ENCODE assay signal across 8 mouse cellular contexts in the genomic region with DNA sequence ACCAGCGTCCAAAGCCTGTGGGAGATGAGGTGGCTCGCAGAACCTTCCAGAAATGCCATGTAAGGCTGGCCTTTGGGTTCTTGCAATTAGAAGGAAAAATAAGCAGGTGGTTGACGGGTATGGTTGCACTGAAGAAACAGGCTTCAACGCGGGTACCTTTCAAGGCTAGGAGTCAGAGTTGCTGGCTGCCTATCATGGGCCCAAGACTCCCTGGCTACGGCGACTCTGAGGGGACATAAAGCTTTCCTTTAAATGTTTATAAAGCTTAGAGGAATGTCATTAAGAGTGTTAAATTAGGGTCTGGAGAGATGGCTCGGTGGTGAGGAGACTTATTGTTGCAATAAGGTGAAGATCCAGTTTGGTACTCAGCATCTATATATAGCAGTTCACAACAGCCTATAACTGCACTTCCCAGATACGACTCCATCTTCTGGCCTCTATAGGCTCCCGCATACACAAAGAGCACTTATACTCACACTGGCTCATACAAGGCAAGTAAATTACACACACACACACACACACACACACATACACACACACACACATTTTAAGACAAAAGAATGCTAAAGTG. TPM values are rescaled to one million over a fixed set of nuclear protein-coding genes. Genes with fewer than 3 reads are reported as not detected.
DNase-seq lines count a peak whose midpoint lies in the region; ATAC-seq and TF ChIP-seq lines count a peak whose summit lies in the region.

No protein-coding gene starts in this region.

- no peak for TF ChIP-seq CTCF in E14TG2a.4 (conservative IDR thresholded peaks at IDR 0.05; ENCODE audit: low read length)
- no peak for TF ChIP-seq CTCF in embryonic fibroblast, embryonic 13.5 days (IDR thresholded peaks at IDR 0.05; ENCODE audit: borderline replicate concordance, insufficient read depth, low read length)

- TF ChIP-seq POLR2A in embryonic fibroblast, embryonic 13.5 days (IDR thresholded peaks at IDR 0.05; ENCODE audit: low read depth, low read length): no peak

- WGBS in heart, embryonic 15.5 days: 41% methylated on average over 10 of the region's 10 CpGs
- WGBS in liver, embryonic 11.5 days: 38% methylated on average over 10 of the region's 10 CpGs
- WGBS in stomach, embryonic 15.5 days: 31% methylated on average over 10 of the region's 10 CpGs

- H3K4me1 ChIP-seq in heart, embryonic 15.5 days (replicated peaks): no peaks in the 10 kb centered on the region; the same call in 1 of the 2 replicates
- H3K4me1 ChIP-seq in E14TG2a.4 (replicated peaks; ENCODE audit: low read depth, low read length): peaks cover 6% of the 10 kb centered on the region
- no peaks in the 10 kb centered on the region for H3K4me1 ChIP-seq in embryonic fibroblast, embryonic 13.5 days (ENCODE audit: control insufficient read depth, insufficient read depth, low read length)
- H3K4me1 ChIP-seq in liver, embryonic 11.5 days (replicated peaks; ENCODE audit: control insufficient read depth, insufficient read depth, low read length): no peaks in the 10 kb centered on the region
- 0 out of 2 replicates have a peak, but pooled peaks cover 3% of the 10 kb centered on the region for H3K4me1 ChIP-seq in stomach, embryonic 15.5 days

- no peaks in the 10 kb centered on the region for H3K36me3 ChIP-seq in heart, embryonic 15.5 days
- no peaks in the 10 kb centered on the region for H3K36me3 ChIP-seq in E14TG2a.4 (ENCODE audit: insufficient read depth, low read length)
- no peaks in the 10 kb centered on the region for H3K36me3 ChIP-seq in liver, embryonic 11.5 days (ENCODE audit: control insufficient read depth, insufficient read depth, low read length)
- H3K36me3 ChIP-seq in stomach, embryonic 15.5 days: no peaks in the 10 kb centered on the region

- H3K27ac ChIP-seq in heart, embryonic 15.5 days: no peak overlapping the region
- peak overlapping the region; percentile 28; the same call in 1 of the 2 replicates for H3K27ac ChIP-seq in embryonic fibroblast, embryonic 13.5 days (ENCODE audit: insufficient read depth, low read length)
- no peak overlapping the region for H3K27ac ChIP-seq in liver, embryonic 11.5 days (ENCODE audit: low read depth, low read length)
- no peak overlapping the region for H3K27ac ChIP-seq in stomach, embryonic 15.5 days

- no peak for ATAC-seq in heart, embryonic 15.5 days (replicated peaks; ENCODE audit: insufficient number of reproducible peaks, insufficient read depth, low FRiP score, low read depth)
- 0 out of 2 replicates have a peak, but pooled peaks have one; percentile 10 for ATAC-seq in liver, embryonic 11.5 days (replicated peaks; ENCODE audit: low FRiP score)
- ATAC-seq in stomach, embryonic 15.5 days (ENCODE audit: insufficient read depth, low FRiP score, low read depth): no peak

- peaks cover 15% of the 10 kb centered on the region for H3K27me3 ChIP-seq in heart, embryonic 15.5 days
- no peaks in the 10 kb centered on the region for H3K27me3 ChIP-seq in E14TG2a.4 (ENCODE audit: insufficient read depth, low read length)
- H3K27me3 ChIP-seq in liver, embryonic 11.5 days (replicated peaks; ENCODE audit: control insufficient read depth, insufficient read depth, low read length): no peaks in the 10 kb centered on the region
- no peaks in the 10 kb centered on the region for H3K27me3 ChIP-seq in stomach, embryonic 15.5 days (replicated peaks)

- H3K9me3 ChIP-seq in heart, embryonic 15.5 days (replicated peaks): no peaks in the 10 kb centered on the region
- H3K9me3 ChIP-seq in E14TG2a.4 (ENCODE audit: low read length): 0 out of 2 replicates have a peak, but pooled peaks cover 3% of the 10 kb centered on the region
- no peaks in the 10 kb centered on the region for H3K9me3 ChIP-seq in liver, embryonic 11.5 days (ENCODE audit: control insufficient read depth, low read length)
- no peaks in the 10 kb centered on the region for H3K9me3 ChIP-seq in stomach, embryonic 15.5 days

- H3K4me2 ChIP-seq in heart, embryonic 15.5 days: peak overlapping the region; percentile 78
- peak overlapping the region; percentile 59 for H3K4me2 ChIP-seq in liver, embryonic 11.5 days
- peak overlapping the region; percentile 71 for H3K4me2 ChIP-seq in stomach, embryonic 15.5 days

- DNase-seq in heart, postnatal 4 days: no peak
- no peak for DNase-seq in liver, embryonic 11.5 days (ENCODE audit: low spot score)
- DNase-seq in gastrocnemius, postnatal 10 days: no peak
- DNase-seq in urinary bladder, postnatal 10 days (ENCODE audit: low spot score): no peak

- peak overlapping the region; percentile 41 for H3K9ac ChIP-seq in heart, embryonic 15.5 days
- no peak overlapping the region for H3K9ac ChIP-seq in liver, embryonic 11.5 days (ENCODE audit: low read depth, low read length)
- 0 out of 2 replicates have a peak overlapping the region, but pooled peaks have one; percentile 13 for H3K9ac ChIP-seq in stomach, embryonic 15.5 days

- peak overlapping the region; percentile 46 for H3K4me3 ChIP-seq in heart, embryonic 15.5 days
- H3K4me3 ChIP-seq in E14TG2a.4 (replicated peaks; ENCODE audit: low read length): 0 out of 2 replicates have a peak overlapping the region, but pooled peaks have one; percentile 26
- peak overlapping the region; percentile 25; the same call in 1 of the 2 replicates for H3K4me3 ChIP-seq in embryonic fibroblast, embryonic 13.5 days (ENCODE audit: insufficient read depth, low read length)
- peak overlapping the region; percentile 27 for H3K4me3 ChIP-seq in liver, embryonic 11.5 days (ENCODE audit: low read depth, low read length)
- peak overlapping the region; percentile 39 for H3K4me3 ChIP-seq in stomach, embryonic 15.5 days (replicated peaks)

RNA-seq across cellular contexts. Expression of a gene that starts 21.9 kb away (rescaled TPM):
- polyA plus RNA-seq in heart, embryonic 15.5 days (2015; fragmentation: Nextera tagmentation; extraction: Ambion mirVana): not detected in 2 replicates
- total RNA-seq in heart, postnatal 4 days (2021): not detected
- not detected in 2 replicates for polyA plus RNA-seq in embryonic fibroblast, embryonic 13.5 days (2011; ENCODE audit: insufficient read length, low read depth, missing spikeins)
- polyA plus RNA-seq in liver, embryonic 11.5 days (2014; fragmentation: Nextera tagmentation; extraction: Ambion mirVana): not detected in 2 replicates
- polyA plus RNA-seq in stomach, embryonic 15.5 days (2015; fragmentation: Nextera tagmentation; extraction: Ambion mirVana): not detected in 2 replicates
- not detected for total RNA-seq in gastrocnemius, postnatal 10 days (2021)
